Mouse (Mus musculus): ENCODE results near the gene Nedd4. TPM values are rescaled to one million over a fixed set of nuclear protein-coding genes. Genes with fewer than 3 reads are reported as not detected.
"Not testable (repeated sequence)": the region's sequence is repeated elsewhere in the genome, so short reads cannot be mapped to it uniquely, and the experiment has no call there.

Gene Nedd4
- polyA plus RNA-seq, 1 experiment from 2014 or later: 90.0 TPM

DNA sequence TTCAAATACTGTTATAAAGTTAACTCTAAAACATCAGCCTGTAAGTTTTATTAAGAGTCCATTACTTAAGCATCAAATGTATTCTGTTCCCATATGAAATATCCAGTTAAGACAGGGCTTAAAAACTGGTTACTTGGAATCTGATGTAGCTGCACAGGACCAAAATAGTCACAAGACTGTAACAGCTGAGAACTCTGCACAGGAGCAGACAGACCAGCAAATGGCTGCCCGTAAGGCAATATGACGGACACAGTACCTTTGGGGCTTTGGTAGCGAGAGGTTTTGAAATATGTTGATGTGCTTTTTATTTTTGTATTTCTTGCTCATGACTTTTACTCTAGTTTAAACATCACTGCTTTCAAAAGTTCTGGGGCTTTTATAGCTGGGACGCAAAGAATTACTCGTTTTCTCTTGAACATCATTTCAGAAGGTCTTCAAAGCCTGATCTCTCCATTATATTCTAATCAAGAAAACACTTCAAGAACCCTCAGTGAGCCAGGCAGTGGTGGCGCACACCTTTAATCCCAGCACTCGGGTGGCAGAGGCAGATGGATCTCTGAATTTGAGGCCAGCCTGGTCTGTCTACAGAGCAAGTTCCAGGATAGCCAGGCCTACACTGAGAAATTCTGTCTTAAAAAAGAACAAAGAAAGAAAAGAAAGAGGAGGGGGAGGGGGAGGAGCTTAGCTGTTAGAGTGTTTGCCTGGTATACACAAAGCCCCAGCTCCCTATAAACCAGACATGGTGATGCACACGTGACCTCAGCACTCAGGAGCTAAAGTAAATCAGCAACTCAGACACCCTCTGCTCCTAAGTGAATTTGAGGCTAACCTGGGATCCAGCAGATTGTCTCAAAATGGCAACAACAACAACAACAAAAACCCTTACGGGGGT is 22.9 kb upstream of the Nedd4 start:
- peak; percentile 74 for ATAC-seq (ENCODE audit: insufficient read depth)
- H3K27ac ChIP-seq (replicated peaks): peak overlapping the region; percentile 87
- H3K27me3 ChIP-seq: no peaks in the 10 kb centered on the region
- peak overlapping the region; percentile 62 for H3K9ac ChIP-seq
- peak overlapping the region; percentile 87 for H3K4me2 ChIP-seq
- peak overlapping the region; percentile 57 for H3K4me3 ChIP-seq (replicated peaks)
- H3K36me3 ChIP-seq (replicated peaks): no peaks in the 10 kb centered on the region
- WGBS (ENCODE audit: insufficient replicate concordance): 58% methylated on average over 9 of the region's 9 CpGs
- H3K9me3 ChIP-seq (replicated peaks): no peaks in the 10 kb centered on the region
- peaks cover 30% of the 10 kb centered on the region for H3K4me1 ChIP-seq (replicated peaks)

DNA sequence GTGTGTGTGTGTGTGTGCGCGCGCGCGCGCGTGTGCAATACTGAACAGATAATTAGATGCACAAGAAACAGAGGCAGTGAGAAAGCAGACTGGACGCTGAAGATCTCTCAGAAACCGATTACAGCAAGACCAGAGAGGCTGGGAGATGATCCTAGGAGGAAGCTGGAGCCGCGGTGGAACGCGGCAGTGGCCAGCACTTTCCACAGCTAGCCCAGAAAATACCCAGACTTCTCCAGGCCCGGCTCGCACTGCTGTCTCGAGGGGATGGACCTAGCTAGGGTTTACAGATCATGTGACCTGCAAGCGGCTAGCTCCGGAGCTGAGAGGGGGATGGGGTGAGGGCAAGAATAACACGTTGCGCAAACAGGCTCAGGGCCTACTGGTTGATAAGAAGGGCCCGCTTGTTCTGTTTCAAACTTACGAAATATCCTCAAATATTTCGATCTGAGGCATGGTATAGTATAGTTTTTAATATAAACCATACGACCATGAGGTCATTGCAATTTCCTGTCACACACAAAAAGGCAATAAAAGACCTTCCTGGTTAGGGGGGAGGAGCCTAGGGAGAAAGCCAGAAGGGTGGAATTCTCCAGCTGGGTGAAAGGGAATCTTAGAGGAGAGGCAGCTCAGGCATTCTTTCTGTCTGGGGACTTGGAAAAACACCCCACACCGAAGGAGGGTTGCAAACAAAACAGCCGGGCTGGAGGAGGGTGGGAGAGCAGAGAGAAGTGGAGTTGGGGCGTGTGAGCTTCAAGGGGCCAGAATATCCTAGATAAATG is 22.1 kb upstream of the Nedd4 start:
- H3K4me1 ChIP-seq (replicated peaks): peaks cover 30% of the 10 kb centered on the region
- H3K4me3 ChIP-seq (replicated peaks): peak overlapping the region; percentile 57
- peak overlapping the region; percentile 87 for H3K27ac ChIP-seq (replicated peaks)
- no peaks in the 10 kb centered on the region for H3K9me3 ChIP-seq (replicated peaks)
- H3K27me3 ChIP-seq: no peaks in the 10 kb centered on the region
- ATAC-seq (ENCODE audit: insufficient read depth): peak; percentile 93
- H3K36me3 ChIP-seq (replicated peaks): no peaks in the 10 kb centered on the region
- WGBS (ENCODE audit: insufficient replicate concordance): 3% methylated on average over 27 of the region's 27 CpGs
- H3K9ac ChIP-seq: peak overlapping the region; percentile 62
- peak overlapping the region; percentile 87 for H3K4me2 ChIP-seq

DNA sequence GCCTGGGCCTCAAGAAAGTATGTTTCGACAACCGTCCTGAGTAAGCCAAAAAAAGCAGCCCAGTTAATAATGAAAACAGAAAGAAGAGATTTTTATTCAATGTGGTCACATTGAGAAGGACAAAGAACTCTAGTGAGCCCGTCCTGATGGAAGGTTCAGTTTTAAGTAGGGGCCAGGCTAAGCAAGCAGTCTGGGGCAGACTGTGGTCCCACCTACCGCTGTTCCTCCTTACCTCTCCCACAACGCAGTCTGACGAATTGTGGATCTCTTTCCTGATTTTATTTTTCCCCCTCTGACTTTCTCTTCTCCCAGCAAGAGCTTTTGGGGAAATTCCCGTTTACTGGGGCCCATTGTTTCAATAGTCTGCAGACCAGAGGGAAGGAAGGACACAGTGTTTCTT is 21.5 kb upstream of the Nedd4 start:
- Histone ChIP-seq H3K4me1 (replicated peaks) (peaks cover 30% of the 10 kb centered on the region), H3K36me3 (replicated peaks) (no peaks in the 10 kb centered on the region), H3K4me3 (replicated peaks) (peak overlapping the region; percentile 57; the same call in 1 of the 2 replicates), H3K4me2 (peak overlapping the region; percentile 87), H3K9me3 (replicated peaks) (no peaks in the 10 kb centered on the region), H3K27me3 (0 out of 2 replicates have a peak, but pooled peaks cover under 1% of the 10 kb centered on the region), H3K9ac (peak overlapping the region; percentile 62; the same call in 1 of the 2 replicates), H3K27ac (replicated peaks) (peak overlapping the region; percentile 87)
- ATAC-seq (ENCODE audit: insufficient read depth): no peak
- 42% methylated on average over 7 of the region's 7 CpGs for WGBS (ENCODE audit: insufficient replicate concordance)

DNA sequence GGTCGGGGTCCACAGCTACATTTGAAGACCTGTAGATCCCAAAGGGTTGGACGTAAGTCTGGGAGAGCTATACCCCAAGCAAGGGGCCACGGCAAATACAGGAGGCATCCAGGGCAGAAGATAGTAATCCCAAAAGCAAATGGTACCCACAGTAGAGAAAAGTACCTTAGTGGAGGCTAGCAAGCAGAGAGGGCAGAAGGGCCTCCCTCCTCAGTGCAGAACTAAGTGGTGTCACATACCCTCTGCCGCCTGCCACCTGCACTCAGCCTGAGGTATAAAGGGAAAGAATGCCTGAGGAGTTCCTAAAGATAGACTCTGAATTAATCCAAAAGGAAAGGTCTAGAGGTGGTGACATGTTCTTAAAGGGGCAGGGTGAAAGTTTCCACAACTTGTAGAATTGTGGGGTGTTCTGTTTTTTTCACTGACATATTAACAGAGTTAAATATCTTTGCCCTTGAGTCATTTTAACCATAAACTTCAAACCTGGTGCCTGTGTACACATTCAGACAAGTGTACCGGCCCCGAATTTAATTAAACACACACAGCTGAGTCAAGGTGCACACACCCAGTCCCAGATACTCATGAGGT is 21.0 kb upstream of the Nedd4 start:
- Histone ChIP-seq H3K9ac (no peak overlapping the region), H3K4me2 (peak overlapping the region; percentile 87; the same call in 1 of the 2 replicates), H3K27ac (replicated peaks) (peak overlapping the region; percentile 87), H3K4me1 (replicated peaks) (peaks cover 30% of the 10 kb centered on the region), H3K4me3 (replicated peaks) (no peak overlapping the region), H3K9me3 (replicated peaks) (no peaks in the 10 kb centered on the region), H3K36me3 (replicated peaks) (no peaks in the 10 kb centered on the region), H3K27me3 (peaks cover 6% of the 10 kb centered on the region; the same call in 1 of the 2 replicates)
- ATAC-seq (ENCODE audit: insufficient read depth): no peak
- 74% methylated on average over 6 of the region's 6 CpGs for WGBS (ENCODE audit: insufficient replicate concordance)

DNA sequence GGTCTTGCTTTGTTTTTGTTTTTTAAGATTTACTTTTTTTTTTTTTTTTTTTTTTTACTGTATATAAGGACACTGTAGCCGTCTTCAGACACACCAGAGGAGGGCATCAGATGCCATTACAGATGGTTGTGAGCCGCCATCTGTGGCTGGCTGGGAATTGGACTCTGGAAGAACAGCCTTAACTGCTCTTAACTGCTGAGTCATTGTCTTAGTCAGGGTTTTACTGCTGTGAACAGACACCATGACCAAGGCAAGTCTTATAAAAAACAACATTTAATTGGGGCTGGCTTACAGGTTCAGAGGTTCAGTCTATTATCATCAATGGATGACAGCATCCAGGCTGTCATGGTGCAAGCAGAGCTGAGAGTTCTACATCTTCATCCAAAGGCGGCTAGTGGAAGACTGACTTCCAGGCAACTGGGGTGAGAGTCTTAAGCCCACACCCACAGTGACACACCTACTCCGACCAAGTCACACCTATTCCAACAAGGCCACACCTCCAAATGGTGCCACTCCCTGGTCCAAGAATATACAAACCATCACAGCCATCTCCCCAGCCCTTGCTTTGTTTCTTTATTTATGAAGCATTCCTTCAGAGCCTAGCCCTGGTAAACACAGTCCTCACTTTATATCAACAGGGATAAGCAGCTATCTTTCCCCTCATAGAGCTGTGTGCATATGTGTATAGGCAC is 19.2 kb upstream of the Nedd4 start:
- not testable (repeated sequence) for H3K4me3 ChIP-seq (replicated peaks); H3K27me3 ChIP-seq; H3K9me3 ChIP-seq (replicated peaks); H3K36me3 ChIP-seq (replicated peaks); H3K27ac ChIP-seq (replicated peaks); H3K9ac ChIP-seq; ATAC-seq (ENCODE audit: insufficient read depth); H3K4me2 ChIP-seq
- 78% methylated on average over 4 of the region's 4 CpGs for WGBS (ENCODE audit: insufficient replicate concordance)
- peaks cover 30% of the 10 kb centered on the region for H3K4me1 ChIP-seq (replicated peaks)

DNA sequence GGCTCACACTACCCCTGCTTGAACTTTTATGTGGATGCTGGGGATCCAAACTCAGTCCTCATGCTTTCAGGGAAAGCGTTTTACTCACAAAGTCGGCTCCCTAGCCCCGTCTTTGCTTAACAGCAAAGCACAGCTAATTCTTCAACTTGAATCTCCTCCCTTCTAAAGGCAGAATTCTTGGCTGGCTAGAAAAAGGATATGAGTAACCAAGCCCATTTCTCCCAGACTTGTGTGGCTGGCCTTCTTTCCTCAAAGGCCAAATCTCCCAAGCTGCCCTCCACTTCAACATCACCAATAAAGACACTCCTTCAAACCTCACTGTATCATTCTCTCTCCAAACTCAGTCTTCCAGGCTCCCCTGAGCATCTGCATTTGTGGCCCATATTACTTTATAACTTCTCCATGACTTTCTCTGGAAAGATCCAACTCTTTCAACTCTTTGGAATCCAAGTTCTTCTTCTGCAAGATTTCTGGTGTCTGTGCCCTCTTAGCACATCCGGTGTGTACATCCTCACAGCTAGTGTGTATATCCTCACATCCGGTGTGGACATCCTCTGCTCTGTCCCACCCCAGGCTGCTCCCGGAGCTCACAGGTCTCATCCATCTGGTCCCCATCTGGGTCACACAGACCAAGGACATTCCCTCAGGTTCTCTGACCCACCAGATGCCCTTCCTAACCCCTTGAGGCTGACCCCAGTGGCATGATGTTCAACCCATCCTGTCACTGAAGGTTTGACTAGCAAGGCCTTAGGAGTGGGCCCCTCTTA is 18.3 kb upstream of the Nedd4 start:
- ATAC-seq (ENCODE audit: insufficient read depth): no peak
- H3K27ac ChIP-seq (replicated peaks): no peak overlapping the region; the same call in 1 of the 2 replicates
- WGBS (ENCODE audit: insufficient replicate concordance): 76% methylated on average over 6 of the region's 6 CpGs

DNA sequence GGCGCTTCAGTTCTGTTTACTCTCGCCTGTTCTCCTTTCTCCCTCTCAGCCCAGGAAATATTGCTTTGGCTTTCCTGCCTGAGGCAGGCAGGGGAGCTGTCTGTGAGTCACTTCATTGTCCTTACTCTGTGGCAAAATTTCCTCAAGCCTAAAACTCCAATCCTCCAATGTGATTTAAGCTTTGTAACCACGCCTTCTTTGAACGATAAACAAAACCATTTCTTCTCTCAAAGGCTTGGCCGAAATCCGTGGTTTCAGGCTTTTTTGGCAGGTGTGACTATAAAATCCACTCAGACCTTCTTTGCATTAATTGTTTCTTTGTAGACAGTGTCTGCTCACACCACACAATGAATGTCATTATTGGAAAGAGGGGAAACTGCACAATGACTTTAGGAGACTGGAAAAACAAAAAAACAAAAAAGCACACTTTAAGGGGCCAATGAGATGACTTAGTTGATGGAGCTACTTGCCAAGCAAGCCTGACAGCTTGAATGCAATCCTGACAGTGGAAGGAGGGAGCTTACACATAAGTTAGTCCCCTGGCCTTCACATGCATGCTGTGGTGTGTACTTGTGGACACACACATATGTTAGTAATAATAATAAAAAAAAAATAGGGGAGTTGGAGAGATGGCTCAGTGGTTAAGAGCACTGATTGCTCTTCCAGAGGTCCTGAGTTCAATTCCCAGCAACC is 17.6 kb upstream of the Nedd4 start:
- no peak overlapping the region for H3K9ac ChIP-seq
- ATAC-seq (ENCODE audit: insufficient read depth): no peak
- H3K27ac ChIP-seq (replicated peaks): no peak overlapping the region; the same call in 1 of the 2 replicates
- WGBS (ENCODE audit: insufficient replicate concordance): 36% methylated on average over 6 of the region's 6 CpGs
- H3K4me1 ChIP-seq (replicated peaks): peaks cover 23% of the 10 kb centered on the region
- no peaks in the 10 kb centered on the region for H3K9me3 ChIP-seq (replicated peaks)
- peaks cover 18% of the 10 kb centered on the region; the same call in 1 of the 2 replicates for H3K27me3 ChIP-seq
- H3K4me2 ChIP-seq: no peak overlapping the region
- no peak overlapping the region for H3K4me3 ChIP-seq (replicated peaks)
- no peaks in the 10 kb centered on the region for H3K36me3 ChIP-seq (replicated peaks)

More for the DNA sequence above, 18.3 kb upstream of the Nedd4 start:
- H3K9ac ChIP-seq: no peak overlapping the region
- H3K9me3 ChIP-seq (replicated peaks): no peaks in the 10 kb centered on the region
- H3K4me3 ChIP-seq (replicated peaks): no peak overlapping the region
- peaks cover 17% of the 10 kb centered on the region; the same call in 1 of the 2 replicates for H3K27me3 ChIP-seq
- H3K4me1 ChIP-seq (replicated peaks): peaks cover 30% of the 10 kb centered on the region
- H3K36me3 ChIP-seq (replicated peaks): no peaks in the 10 kb centered on the region
- no peak overlapping the region for H3K4me2 ChIP-seq

DNA sequence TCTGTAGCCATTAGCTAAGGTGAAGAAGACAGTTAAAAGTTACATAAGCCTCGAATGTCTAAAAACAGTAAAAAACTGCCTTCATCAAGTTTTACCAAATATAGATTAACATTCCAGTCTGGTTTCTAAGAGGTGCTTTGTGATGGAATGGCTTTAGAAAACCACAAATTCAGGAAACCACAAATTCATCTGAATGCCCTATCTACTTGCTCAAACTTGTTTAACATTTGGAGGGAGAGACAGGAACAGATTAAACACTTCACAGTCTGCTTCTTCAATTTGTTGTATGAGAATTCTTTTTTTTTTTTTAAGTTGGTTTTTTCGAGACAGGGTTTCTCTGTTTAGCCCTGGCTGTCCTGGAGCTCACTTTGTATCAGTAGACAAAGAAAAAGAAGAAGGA is 12.4 kb upstream of the Nedd4 start:
- no peak overlapping the region for H3K27ac ChIP-seq (replicated peaks)
- peaks cover 18% of the 10 kb centered on the region; the same call in 1 of the 2 replicates for H3K27me3 ChIP-seq
- H3K4me1 ChIP-seq (replicated peaks): peaks cover 9% of the 10 kb centered on the region
- H3K4me2 ChIP-seq: no peak overlapping the region
- no peak for ATAC-seq (ENCODE audit: insufficient read depth)
- no peak overlapping the region for H3K9ac ChIP-seq
- no peaks in the 10 kb centered on the region for H3K36me3 ChIP-seq (replicated peaks)
- H3K9me3 ChIP-seq (replicated peaks): no peaks in the 10 kb centered on the region
- H3K4me3 ChIP-seq (replicated peaks): no peak overlapping the region
- WGBS (ENCODE audit: insufficient replicate concordance): 13% methylated on average over 2 of the region's 2 CpGs

DNA sequence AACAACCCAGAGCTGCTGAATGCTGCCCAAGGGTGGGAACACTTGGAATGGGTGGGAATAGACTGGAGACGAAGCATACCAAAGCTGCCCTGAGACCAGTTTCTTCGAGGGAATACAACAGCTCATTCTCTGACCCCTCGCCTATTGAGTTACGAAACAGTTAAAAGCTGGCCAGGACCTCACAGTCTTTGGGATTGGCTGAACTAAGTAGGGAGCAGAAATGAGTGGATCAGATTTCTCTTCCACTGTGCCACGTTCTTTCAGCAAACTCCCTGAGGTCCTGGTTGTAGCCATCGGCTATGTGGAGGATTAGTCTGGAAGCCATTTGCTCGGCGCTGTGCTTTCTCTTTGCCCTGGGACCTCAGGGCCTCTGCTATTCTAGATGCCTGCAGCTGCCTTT is 9.2 kb upstream of the Nedd4 start:
- 0 out of 2 replicates have a peak, but pooled peaks have one; percentile 19 for ATAC-seq (ENCODE audit: insufficient read depth)
- Histone ChIP-seq H3K4me2 (no peak overlapping the region), H3K27ac (replicated peaks) (no peak overlapping the region)

More for the DNA sequence above, 9.2 kb upstream of the Nedd4 start:
- Histone ChIP-seq H3K36me3 (replicated peaks) (no peaks in the 10 kb centered on the region), H3K9ac (no peak overlapping the region), H3K4me3 (replicated peaks) (no peak overlapping the region), H3K4me1 (replicated peaks) (peaks cover 37% of the 10 kb centered on the region), H3K9me3 (replicated peaks) (no peaks in the 10 kb centered on the region), H3K27me3 (peaks cover 10% of the 10 kb centered on the region; the same call in 1 of the 2 replicates)
- WGBS (ENCODE audit: insufficient replicate concordance): 61% methylated on average over 8 of the region's 8 CpGs

Data from liver, embryonic 15.5 days (tissue).